Mouse (Mus musculus) midbrain, embryonic 10.5 days (tissue): ENCODE results near the gene 4931417E11Rik. TPM values are rescaled to one million over a fixed set of nuclear protein-coding genes. Genes with fewer than 3 reads are reported as not detected.

Source experiments
- DNase-seq: peaks from one replicate; pipeline ENCODE4 v3.0.0-alpha.2; 2017; ENCODE audit warnings: low spot score
- H3K27ac ChIP-seq: fragments of 300-500 bp; sonication (generic); replicated peaks from 2 replicates; pipeline ENCODE4 v1.5.1; 2016; ENCODE audit warnings: mild to moderate bottlenecking
- H3K27me3 ChIP-seq: fragments of 300-500 bp; sonication (generic); 2 replicates; pipeline ENCODE4 v1.6.1; 2016; ENCODE audit warnings: low read depth, mild to moderate bottlenecking; ENCODE audit not compliant: poor library complexity, severe bottlenecking
- H3K36me3 ChIP-seq: fragments of 300-500 bp; sonication (generic); 2 replicates; pipeline ENCODE4 v1.6.1; 2016; ENCODE audit warnings: mild to moderate bottlenecking, moderate library complexity
- H3K4me1 ChIP-seq: fragments of 300-500 bp; sonication (generic); 2 replicates; pipeline ENCODE4 v1.6.1; 2016
- H3K4me3 ChIP-seq: fragments of 300-500 bp; sonication (generic); 2 replicates; pipeline ENCODE4 v1.5.1; 2016; ENCODE audit warnings: mild to moderate bottlenecking, moderate library complexity
- H3K9me3 ChIP-seq: fragments of 300-500 bp; sonication (generic); replicated peaks from 2 replicates; pipeline ENCODE4 v1.6.1; 2016; ENCODE audit warnings: mild to moderate bottlenecking
- WGBS: fragments of 180-500 bp; shearing (Covaris S2); methylation state at CpG from one replicate; pipeline ENCODE4 v1.1.7; 2016; 5-methylcytosine and 5-hydroxymethylcytosine counted together
- polyA plus RNA-seq: library from polyadenylated mRNA; unstranded; fragments of >200 nt; fragmentation: Nextera tagmentation; extraction: Ambion mirVana; gene quantifications from 2 replicates; pipeline ENCODE4 v1.2.1, GENCODE M21; 2016

The 4931417E11Rik gene
- not detected in 2 replicates for polyA plus RNA-seq

DNA sequence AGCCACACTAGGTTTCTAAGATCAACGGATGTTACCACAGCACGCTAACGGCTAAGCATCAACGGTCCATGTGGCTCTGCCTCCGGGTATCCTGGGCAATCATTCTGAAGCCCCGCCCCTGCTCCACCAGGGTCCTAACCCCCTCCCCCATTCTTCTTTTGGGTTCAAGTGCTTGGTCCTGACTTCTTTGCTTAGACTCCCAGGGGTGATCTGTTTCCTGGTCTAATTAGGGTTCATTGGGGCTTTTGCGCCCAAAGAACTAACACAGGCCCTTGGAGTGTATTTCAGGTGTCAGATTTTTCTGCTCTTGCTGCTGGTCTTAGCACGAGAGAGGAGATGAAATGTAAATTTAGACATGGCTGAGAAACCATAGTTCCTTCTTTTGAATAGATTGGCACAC, at the start of gene 4931417E11Rik:
TSS of gene 4931417E11Rik (minus strand) at position 101 of the 400 bp plus-strand sequence.
- no peak for DNase-seq
- WGBS, result 82% methylated on average over 8 of the region's 8 CpGs

DNA sequence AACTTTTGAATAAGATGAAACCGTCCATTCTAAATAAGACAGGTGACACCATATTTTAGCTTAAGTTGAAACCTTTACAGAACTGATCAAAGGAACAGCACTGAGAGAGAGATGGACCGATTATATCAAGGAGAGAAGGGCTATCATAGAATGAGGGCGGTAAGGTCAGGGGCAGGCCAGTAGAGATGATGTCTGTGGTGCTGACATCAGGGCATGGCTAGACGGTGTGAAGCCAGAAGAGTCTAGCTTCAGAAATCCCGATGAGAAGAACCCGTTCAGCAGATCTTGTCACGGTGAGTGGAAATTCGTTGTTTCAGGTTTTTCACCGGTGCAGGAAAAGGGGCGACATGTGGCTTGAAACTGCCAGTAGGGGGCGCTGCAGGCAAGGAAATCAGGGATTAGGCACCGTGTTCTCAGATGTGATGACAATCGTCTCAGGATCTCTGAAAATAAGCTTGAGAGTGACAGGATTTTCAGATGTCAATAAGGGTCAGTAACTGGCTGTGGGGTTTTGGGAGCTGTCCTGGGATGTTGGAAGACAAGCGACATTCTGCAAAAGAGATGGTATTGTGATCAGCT, 48.4 kb upstream of the 4931417E11Rik start:
- H3K36me3 ChIP-seq, result no peaks in the 10 kb centered on the region
- peaks cover 9% of the 10 kb centered on the region; the same call in 1 of the 2 replicates for H3K4me1 ChIP-seq
- no peak overlapping the region for H3K27ac ChIP-seq
- no peaks in the 10 kb centered on the region for H3K9me3 ChIP-seq
- no peak overlapping the region for H3K4me3 ChIP-seq
- H3K27me3 ChIP-seq, result no peaks in the 10 kb centered on the region
- DNase-seq, result peak; percentile 79
- WGBS, result 28% methylated on average over 14 of the region's 14 CpGs

More for the DNA sequence above, at the start of gene 4931417E11Rik:
- Histone ChIP-seq H3K4me3 (no peak within 1 kb of the TSS), H3K36me3 (no peaks in the 10 kb centered on the region), H3K27ac (no peak within 1 kb of the TSS), H3K9me3 (no peaks in the 10 kb centered on the region), H3K4me1 (0 out of 2 replicates have a peak, but pooled peaks cover 3% of the 10 kb centered on the region), H3K27me3 (no peaks in the 10 kb centered on the region)

DNA sequence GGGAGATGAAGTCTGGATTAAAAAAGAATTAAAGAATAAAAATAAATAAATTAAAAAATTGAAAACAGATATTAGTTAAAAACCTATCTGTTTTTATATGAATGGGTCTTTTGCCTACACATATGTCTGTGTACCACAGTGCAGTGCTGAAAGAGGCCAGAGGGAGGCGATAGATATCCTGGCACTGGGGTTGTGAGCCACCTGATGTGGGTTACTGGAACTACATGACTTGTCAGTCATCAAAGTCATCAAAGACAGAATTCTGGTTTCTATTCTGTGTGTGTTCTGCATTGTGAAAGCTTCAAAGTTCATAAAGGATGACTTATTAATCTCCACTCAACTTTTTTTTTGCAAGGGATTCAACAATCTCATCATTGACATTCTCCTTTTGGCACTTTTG, 43.4 kb upstream of the 4931417E11Rik start:
- H3K36me3 ChIP-seq, result no peaks in the 10 kb centered on the region
- H3K4me3 ChIP-seq, result no peak overlapping the region
- WGBS, result 23% methylated on average over 1 of the region's 1 CpGs
- no peaks in the 10 kb centered on the region for H3K27me3 ChIP-seq
- H3K9me3 ChIP-seq, result no peaks in the 10 kb centered on the region
- no peaks in the 10 kb centered on the region for H3K4me1 ChIP-seq
- no peak overlapping the region for H3K27ac ChIP-seq
- DNase-seq, result no peak

DNA sequence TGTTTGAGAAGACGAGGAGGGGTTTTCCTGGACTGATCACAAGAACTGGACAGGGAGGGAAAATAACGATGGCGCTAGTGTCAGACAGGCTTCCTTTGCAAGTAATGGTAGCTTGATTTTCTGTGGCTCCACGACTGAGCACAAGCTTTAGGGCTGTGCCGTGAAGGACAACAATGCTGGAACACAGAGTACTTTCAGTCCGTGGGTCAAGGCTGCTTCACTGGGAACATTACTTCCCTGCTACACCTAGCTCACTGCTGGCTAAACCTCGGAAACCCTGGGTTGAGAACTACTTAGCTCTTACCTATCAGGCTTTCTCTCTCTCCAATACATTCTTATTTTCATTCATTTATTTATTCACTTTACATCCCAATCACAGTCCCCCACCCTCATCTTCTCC, 30.2 kb upstream of the 4931417E11Rik start:
- no peak for DNase-seq
- Histone ChIP-seq H3K4me3 (no peak overlapping the region), H3K9me3 (no peaks in the 10 kb centered on the region), H3K36me3 (no peaks in the 10 kb centered on the region), H3K4me1 (no peaks in the 10 kb centered on the region), H3K27ac (no peak overlapping the region), H3K27me3 (no peaks in the 10 kb centered on the region)
- 88% methylated on average over 7 of the region's 7 CpGs for WGBS

DNA sequence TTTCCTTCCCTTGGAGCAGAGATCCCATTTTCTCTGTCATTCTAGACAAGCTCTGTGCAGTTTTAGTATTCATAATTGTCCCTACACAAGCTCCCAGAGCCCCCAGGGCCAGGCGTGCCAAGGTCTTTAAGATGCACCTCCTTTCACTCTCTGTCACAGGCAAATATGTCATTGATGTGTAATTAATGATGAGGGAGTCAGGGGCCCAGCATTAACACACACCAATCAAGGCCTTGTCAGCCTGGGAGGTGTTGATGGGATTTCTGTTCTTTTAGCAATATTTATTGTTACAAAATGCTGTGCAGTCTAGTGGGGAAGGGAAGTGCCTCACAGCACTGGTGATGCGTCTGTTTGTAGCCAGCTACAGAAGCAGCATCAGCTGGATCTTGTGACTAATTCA, 27.9 kb upstream of the 4931417E11Rik start:
- Histone ChIP-seq H3K4me1 (no peaks in the 10 kb centered on the region), H3K27me3 (no peaks in the 10 kb centered on the region), H3K36me3 (no peaks in the 10 kb centered on the region), H3K4me3 (no peak overlapping the region), H3K27ac (no peak overlapping the region), H3K9me3 (no peaks in the 10 kb centered on the region)
- no peak for DNase-seq
- 78% methylated on average over 2 of the region's 2 CpGs for WGBS

DNA sequence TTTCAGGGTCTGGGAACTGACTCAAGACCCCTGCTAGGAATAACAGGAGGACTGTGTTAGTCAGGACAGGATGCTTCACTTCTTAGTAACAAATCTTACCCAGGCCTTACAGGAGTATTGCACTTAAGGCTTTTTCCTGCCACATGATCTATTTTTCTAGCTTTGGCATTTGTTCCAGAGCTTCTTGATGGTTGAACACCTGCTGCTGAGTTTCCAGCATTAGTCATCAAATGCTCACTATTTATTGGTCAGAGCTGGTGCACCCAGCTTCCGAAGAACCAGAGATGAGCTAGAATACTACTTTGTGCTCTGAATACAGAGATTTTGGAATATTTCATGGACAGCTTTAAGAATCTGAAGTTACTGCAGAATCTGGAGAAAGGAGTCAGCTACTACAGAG, 21.1 kb upstream of the 4931417E11Rik start:
- 0 out of 2 replicates have a peak, but pooled peaks cover 3% of the 10 kb centered on the region for H3K9me3 ChIP-seq
- H3K27ac ChIP-seq, result no peak overlapping the region
- H3K36me3 ChIP-seq, result no peaks in the 10 kb centered on the region
- DNase-seq, result no peak
- no peaks in the 10 kb centered on the region for H3K27me3 ChIP-seq
- WGBS, result 95% methylated on average over 1 of the region's 1 CpGs
- H3K4me3 ChIP-seq, result no peak overlapping the region
- no peaks in the 10 kb centered on the region for H3K4me1 ChIP-seq

DNA sequence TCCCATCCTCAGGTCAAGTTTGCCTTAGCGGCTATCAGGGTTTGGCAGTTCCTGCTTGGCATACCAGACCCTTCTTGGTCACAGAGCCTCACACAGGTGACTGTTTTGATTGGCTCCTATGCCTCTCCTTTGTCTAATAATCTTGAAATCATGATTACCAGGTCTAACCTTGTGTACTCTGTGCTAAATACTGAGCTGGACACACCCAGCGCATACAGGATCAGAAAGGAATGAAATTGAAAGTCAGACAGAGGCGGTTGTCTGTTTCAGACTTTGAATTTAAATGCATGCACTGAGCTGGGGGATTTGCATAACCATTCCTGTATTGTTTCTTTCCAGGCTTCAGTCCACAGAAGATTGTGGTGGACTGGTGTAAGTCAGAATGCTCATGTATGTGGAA, 16.1 kb upstream of the 4931417E11Rik start:
- 80% methylated on average over 3 of the region's 3 CpGs for WGBS

DNA sequence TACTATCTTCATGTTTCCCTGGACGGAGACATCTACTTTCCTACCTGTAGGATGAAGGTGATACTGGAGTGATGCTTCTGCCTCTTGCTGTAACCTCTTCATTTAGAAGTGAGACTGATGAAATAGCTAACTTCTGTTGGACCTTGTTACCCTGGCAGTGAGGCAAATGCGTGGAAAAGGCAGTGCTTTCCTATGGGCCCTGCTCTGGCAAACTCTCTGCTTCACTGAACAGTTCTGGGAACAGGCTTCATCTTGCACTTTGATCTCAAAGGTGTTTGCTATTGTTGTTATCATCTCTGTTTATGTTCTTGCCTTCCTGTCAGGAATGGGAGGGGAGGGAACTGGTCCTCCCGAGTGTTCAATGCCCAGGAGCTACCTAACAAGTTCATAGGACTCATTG, 3.4 kb downstream of the 4931417E11Rik start:
- WGBS, result 82% methylated on average over 3 of the region's 3 CpGs
- no peak for DNase-seq
- no peak overlapping the region for H3K4me3 ChIP-seq
- H3K27me3 ChIP-seq, result no peaks in the 10 kb centered on the region
- no peak overlapping the region for H3K27ac ChIP-seq
- no peaks in the 10 kb centered on the region for H3K9me3 ChIP-seq
- H3K36me3 ChIP-seq, result no peaks in the 10 kb centered on the region
- 0 out of 2 replicates have a peak, but pooled peaks cover 3% of the 10 kb centered on the region for H3K4me1 ChIP-seq

More for the DNA sequence above, 16.1 kb upstream of the 4931417E11Rik start:
- Histone ChIP-seq H3K36me3 (no peaks in the 10 kb centered on the region), H3K4me1 (0 out of 2 replicates have a peak, but pooled peaks cover 2% of the 10 kb centered on the region), H3K27me3 (no peaks in the 10 kb centered on the region), H3K4me3 (no peak overlapping the region), H3K9me3 (no peaks in the 10 kb centered on the region), H3K27ac (no peak overlapping the region)
- no peak for DNase-seq

DNA sequence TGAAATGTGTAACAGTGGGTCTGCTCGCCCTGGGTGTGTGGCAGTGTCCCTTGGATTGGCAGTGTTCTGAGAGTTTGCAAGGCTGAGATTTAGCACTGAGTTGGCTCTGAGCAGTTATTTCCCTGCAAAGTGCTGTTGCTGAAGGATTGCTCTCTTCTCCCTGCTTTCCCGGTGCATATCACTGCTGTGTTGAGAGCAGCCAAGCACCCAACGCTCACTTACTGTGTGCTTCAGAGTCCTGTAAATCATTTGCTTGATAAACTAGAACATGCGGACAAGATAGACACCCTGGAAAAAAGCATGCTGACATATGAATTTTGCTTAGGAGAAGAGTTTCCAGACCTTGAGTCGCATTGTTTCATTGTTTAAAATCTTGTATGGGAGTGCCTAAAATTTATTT, 6.9 kb downstream of the 4931417E11Rik start:
- Histone ChIP-seq H3K27me3 (no peaks in the 10 kb centered on the region), H3K4me1 (no peaks in the 10 kb centered on the region), H3K36me3 (no peaks in the 10 kb centered on the region), H3K9me3 (no peaks in the 10 kb centered on the region), H3K4me3 (no peak overlapping the region), H3K27ac (no peak overlapping the region)
- DNase-seq, result no peak
- WGBS, result 89% methylated on average over 5 of the region's 5 CpGs

DNA sequence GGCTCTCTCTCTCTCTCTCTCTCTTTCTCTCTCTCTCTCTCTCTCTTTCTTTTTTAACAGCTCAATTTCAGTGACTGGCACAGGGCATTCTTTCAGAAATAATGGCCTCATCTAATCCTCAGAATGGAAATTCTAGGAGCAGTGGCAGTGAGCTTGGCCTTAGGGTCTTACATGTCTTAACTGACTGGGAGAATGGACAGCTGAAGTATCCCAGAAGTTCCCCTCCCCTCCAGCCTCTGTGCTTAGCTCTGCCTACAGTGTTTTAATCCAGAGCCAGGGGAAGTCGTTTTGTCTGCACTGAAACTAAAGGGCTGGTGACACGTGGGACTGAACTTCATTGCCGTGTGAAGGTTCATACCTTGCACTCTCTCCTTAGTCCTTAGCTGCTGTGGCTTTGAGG, 35.6 kb downstream of the 4931417E11Rik start:
- H3K4me1 ChIP-seq, result peaks cover 16% of the 10 kb centered on the region
- peaks cover 69% of the 10 kb centered on the region for H3K27me3 ChIP-seq
- no peaks in the 10 kb centered on the region for H3K36me3 ChIP-seq
- H3K9me3 ChIP-seq, result no peaks in the 10 kb centered on the region
- 23% methylated on average over 3 of the region's 3 CpGs for WGBS
- no peak overlapping the region for H3K27ac ChIP-seq
- DNase-seq, result peak; percentile 14
- H3K4me3 ChIP-seq, result no peak overlapping the region

DNA sequence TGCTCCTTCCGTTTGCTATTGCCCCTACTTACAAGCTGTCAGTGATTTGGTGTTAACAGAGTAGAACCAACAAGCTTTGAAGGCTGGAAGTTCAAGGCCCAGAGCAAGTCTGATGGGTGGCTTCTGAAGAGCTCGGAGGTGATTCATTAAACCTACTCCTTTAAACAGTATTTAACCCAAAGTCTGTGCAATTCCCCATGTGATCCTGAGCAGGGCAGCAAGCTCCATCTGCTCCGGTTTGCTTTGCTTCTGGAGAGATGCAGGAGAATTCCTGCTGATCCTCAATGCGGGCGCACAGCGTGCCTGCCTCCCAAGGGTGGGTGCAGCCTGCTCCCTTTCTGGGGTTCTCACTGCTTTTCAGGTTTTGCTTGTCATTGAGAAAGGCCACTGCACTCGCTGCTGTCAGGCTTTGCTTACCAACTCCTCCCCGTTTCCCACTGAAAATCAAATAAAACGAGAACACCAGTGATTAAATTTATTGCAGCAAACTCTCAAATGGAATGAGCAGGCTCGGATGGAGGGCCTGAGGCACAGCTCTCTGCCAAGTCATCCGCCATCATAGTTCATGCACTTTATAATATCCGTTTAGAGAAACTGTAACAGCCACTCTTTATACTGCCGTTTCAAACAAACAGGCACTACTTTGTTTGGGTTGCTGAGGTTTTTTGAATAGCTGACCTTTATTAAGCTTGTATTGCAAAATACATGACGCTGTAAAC, 40.7 kb downstream of the 4931417E11Rik start:
- peaks cover 37% of the 10 kb centered on the region for H3K4me1 ChIP-seq
- DNase-seq, result no peak
- no peaks in the 10 kb centered on the region for H3K36me3 ChIP-seq
- H3K27ac ChIP-seq, result 0 out of 2 replicates have a peak overlapping the region, but pooled peaks have one; percentile 33
- 34% methylated on average over 14 of the region's 14 CpGs for WGBS
- no peaks in the 10 kb centered on the region for H3K9me3 ChIP-seq
- H3K4me3 ChIP-seq, result 0 out of 2 replicates have a peak overlapping the region, but pooled peaks have one; percentile 4
- H3K27me3 ChIP-seq, result peaks cover 68% of the 10 kb centered on the region

DNA sequence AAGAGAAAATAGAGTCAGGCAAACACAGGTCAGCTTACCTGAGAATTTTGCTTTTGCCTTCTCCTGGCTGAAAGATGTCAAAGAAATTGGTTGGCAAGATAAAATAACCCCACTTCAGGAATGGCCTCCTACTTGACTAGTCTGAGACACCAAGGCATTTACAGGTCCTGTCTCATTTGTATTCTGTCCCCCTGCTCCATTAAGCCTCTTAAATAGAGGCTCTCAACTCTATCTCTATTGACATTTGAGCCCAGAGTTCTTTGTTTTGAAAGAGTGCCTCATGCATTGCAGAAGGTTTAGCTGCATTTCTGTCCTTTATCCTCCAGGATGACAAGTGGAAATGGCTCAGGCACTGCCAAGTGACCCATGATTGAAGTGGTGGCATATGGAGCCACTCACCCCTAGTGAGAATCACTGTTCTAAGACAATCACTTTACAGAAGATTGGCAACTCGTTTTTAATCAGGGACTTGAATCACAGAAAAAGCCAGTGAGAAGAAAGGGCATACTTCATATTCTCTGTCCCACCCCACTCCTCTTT, 42.1 kb downstream of the 4931417E11Rik start:
- peak; percentile 40 for DNase-seq
- no peak overlapping the region; the same call in 1 of the 2 replicates for H3K27ac ChIP-seq
- peaks cover 76% of the 10 kb centered on the region for H3K27me3 ChIP-seq
- no peak overlapping the region for H3K4me3 ChIP-seq
- WGBS, result 5% methylated on average over 1 of the region's 1 CpGs
- peaks cover 31% of the 10 kb centered on the region for H3K4me1 ChIP-seq
- no peaks in the 10 kb centered on the region for H3K36me3 ChIP-seq
- H3K9me3 ChIP-seq, result no peaks in the 10 kb centered on the region
